Mouse (Mus musculus): ENCODE measurements around the gene Lamtor4. TPM values are rescaled to one million over a fixed set of nuclear protein-coding genes. Genes with fewer than 3 reads are reported as not detected.

The Lamtor4 gene
- polyA plus RNA-seq (2015; fragmentation: Illumina TruSeq; extraction: RNeasy Lipid Tissue Mini Kit (QIAGEN cat#74804); ENCODE audit: insufficient read depth, low read depth, low replicate concordance): 18.8 TPM

DNA sequence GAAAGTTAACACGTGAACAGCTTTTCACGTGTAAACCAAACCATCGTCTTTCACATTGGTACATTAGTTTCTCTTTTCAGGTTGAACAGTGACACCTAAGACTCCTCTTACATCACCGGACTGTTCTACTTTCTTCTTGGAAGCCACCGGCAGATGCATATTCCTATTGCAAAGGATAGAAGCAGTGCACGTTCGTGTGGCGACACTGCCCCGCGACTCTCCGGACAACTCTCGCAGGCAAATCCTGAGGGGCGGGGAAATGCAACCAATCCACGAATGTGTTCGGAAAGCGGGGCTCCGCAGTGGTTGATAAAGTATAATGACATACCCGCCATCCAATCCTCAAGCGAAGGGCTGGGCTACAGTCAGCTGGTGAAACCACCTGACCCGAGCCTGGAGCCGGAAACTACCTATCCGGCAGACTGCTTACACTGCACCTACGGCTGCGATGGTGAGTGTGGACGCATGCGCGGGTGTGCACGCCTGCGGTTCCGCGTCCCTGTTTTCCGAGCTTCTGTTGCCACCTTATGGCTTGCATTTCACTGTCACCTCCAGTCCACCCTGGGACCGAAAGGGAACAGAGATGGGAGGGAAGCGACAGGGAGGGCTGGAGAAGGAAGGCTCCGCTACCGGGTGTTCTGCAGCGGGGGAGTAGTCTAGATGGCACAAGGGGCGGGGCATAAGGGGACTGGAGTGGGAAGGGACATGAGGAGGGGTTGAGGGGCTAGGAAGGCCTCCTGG lies at the start of gene Lamtor4:
Lamtor4 (plus strand) TSS at position 130 of the 741 bp plus-strand sequence.

GRCm38 (mm10) chr5:138225700-138226099 lies 29.6 kb upstream of the Lamtor4 start, which contains the start of gene Nxpe5:
TSS of gene Nxpe5 (plus strand) at chr5:138225898.

DNA sequence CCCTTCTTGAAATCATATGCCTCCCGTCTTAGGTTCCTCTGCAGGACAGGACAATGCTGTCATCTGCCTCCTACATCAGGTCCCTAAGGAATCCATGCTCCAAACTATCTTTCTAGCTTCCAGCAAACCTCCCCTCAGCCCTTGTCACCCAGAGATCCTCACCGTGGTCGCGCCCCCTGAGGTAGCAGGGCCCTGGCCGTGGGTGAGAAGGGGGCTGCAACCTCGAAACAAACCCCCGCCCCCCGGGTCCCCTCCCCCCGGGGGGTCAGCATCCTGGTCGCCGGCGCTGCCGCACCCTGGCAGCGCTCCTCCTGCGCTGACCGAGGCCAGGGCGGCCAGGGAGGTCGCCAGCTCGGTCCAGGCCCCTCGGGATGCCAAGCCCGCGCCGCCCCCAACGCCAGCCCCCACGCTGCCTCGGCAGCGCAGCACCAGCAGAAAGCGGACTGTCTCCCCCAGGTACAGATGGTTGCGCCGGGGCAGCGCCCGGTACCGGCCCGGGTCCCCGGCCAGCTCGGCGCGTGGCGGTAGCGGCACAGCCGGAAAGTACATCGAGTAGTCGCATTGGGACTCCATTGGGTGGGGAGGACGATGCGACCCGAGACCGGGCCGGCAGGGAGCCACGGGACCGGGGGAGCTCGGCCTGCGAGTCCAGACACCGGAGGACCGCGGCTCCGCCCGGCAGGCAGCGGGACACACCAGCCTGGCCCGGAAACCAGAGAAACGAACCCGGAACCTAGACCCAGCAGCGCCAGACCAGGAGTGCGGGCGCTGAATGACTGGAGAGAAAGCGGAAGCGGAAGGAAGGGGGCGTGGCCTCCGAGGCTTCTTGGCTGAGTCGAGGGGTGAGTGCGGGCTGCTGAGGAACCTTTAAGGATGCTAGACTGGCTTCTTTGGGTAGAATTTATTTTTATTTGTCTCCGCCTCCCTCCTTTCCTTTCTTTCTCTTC lies 8.3 kb downstream of the Lamtor4 start, which contains the start of gene BC037034:
BC037034 (minus strand) TSS at position 774 of the 947 bp plus-strand sequence.

GRCm38 (mm10) chr5:138272409-138272923 lies 17.2 kb downstream of the Lamtor4 start, which contains the start of gene Gal3st4:
TSS of gene Gal3st4 (minus strand) at chr5:138272840.

DNA sequence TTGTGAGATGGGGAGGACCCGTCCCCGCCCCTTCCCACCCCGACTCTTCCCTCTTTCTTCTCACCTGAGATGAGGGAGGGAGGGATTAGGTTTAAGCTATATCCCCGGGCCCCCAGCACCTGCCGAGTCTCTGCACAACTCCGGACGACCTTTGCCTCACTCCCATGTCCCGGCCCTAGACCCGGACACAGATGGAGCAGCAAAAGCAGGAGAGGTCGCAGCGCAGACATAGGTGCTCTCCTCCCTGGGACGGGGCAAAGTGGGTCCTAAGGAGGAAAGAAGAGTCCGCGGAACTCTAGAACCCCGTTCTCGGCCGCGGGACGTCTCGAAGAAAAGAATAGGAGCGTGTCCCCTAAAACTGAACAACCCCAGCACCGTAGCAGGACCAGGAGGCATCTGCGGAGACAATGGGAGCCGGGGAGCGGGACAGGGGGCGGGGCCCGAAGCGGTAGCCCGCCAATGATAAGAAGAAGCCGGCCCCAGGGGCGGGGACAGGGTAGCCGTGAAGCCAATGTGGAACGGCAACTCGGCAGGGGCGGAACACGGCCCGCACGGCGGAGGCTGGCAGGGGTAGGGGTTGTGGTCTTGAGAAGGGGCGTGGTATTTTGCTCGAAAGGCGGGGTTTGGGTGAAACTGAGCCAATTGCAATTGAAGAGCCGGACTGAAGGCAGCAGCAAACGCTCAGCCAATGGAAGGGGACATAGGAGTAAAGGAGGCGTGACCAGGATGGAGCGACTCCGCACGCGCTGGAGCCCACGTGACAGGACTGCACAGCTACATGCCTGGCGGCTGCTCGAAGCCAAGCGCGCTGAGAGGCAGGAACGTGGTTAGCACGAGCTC lies 24.5 kb downstream of the Lamtor4 start, which contains the start of the genes Gm43720, Gpc2 and Stag3:
Gm43720 (minus strand) TSS at position 374 of the 840 bp plus-strand sequence.
Gpc2 (minus strand) TSS at position 421 of the 840 bp plus-strand sequence.
Stag3 (plus strand) TSS at position 656 of the 840 bp plus-strand sequence.

Other genes starting within 250 kb of the Lamtor4 start
- not detected for gene Smok3a, start 234.2 kb upstream of the Lamtor4 start, polyA plus RNA-seq (2015; fragmentation: Illumina TruSeq; extraction: RNeasy Lipid Tissue Mini Kit (QIAGEN cat#74804); ENCODE audit: insufficient read depth, low read depth, low replicate concordance)
- gene Smok3b, start 234.1 kb upstream of the Lamtor4 start, polyA plus RNA-seq (2015; fragmentation: Illumina TruSeq; extraction: RNeasy Lipid Tissue Mini Kit (QIAGEN cat#74804); ENCODE audit: insufficient read depth, low read depth, low replicate concordance): not detected
- not detected for gene Smok3c, start 202.3 kb upstream of the Lamtor4 start, polyA plus RNA-seq (2015; fragmentation: Illumina TruSeq; extraction: RNeasy Lipid Tissue Mini Kit (QIAGEN cat#74804); ENCODE audit: insufficient read depth, low read depth, low replicate concordance)
- 2.7 TPM for gene Zkscan1, start 170.4 kb upstream of the Lamtor4 start, polyA plus RNA-seq (2015; fragmentation: Illumina TruSeq; extraction: RNeasy Lipid Tissue Mini Kit (QIAGEN cat#74804); ENCODE audit: insufficient read depth, low read depth, low replicate concordance)
- gene Zscan21, start 138.6 kb upstream of the Lamtor4 start, polyA plus RNA-seq (2015; fragmentation: Illumina TruSeq; extraction: RNeasy Lipid Tissue Mini Kit (QIAGEN cat#74804); ENCODE audit: insufficient read depth, low read depth, low replicate concordance): 4.1 TPM
- 1.2 TPM for gene Zfp113, start 99.7 kb upstream of the Lamtor4 start, polyA plus RNA-seq (2015; fragmentation: Illumina TruSeq; extraction: RNeasy Lipid Tissue Mini Kit (QIAGEN cat#74804); ENCODE audit: insufficient read depth, low read depth, low replicate concordance)
- gene Cops6, start 94.4 kb upstream of the Lamtor4 start, polyA plus RNA-seq (2015; fragmentation: Illumina TruSeq; extraction: RNeasy Lipid Tissue Mini Kit (QIAGEN cat#74804); ENCODE audit: insufficient read depth, low read depth, low replicate concordance): 25.2 TPM
- 14.3 TPM for gene Ap4m1, start 83.5 kb upstream of the Lamtor4 start, polyA plus RNA-seq (2015; fragmentation: Illumina TruSeq; extraction: RNeasy Lipid Tissue Mini Kit (QIAGEN cat#74804); ENCODE audit: insufficient read depth, low read depth, low replicate concordance)
- 9.3 TPM for gene Mcm7, start 83.1 kb upstream of the Lamtor4 start, polyA plus RNA-seq (2015; fragmentation: Illumina TruSeq; extraction: RNeasy Lipid Tissue Mini Kit (QIAGEN cat#74804); ENCODE audit: insufficient read depth, low read depth, low replicate concordance)
- gene Taf6, start 68.0 kb upstream of the Lamtor4 start, polyA plus RNA-seq (2015; fragmentation: Illumina TruSeq; extraction: RNeasy Lipid Tissue Mini Kit (QIAGEN cat#74804); ENCODE audit: insufficient read depth, low read depth, low replicate concordance): 7.8 TPM
- 5.6 TPM for gene Cnpy4, start 68.0 kb upstream of the Lamtor4 start, polyA plus RNA-seq (2015; fragmentation: Illumina TruSeq; extraction: RNeasy Lipid Tissue Mini Kit (QIAGEN cat#74804); ENCODE audit: insufficient read depth, low read depth, low replicate concordance)
- gene Mblac1, start 61.2 kb upstream of the Lamtor4 start, polyA plus RNA-seq (2015; fragmentation: Illumina TruSeq; extraction: RNeasy Lipid Tissue Mini Kit (QIAGEN cat#74804); ENCODE audit: insufficient read depth, low read depth, low replicate concordance): not detected
- 0.44 TPM for gene Nxpe5, start 29.6 kb upstream of the Lamtor4 start, polyA plus RNA-seq (2015; fragmentation: Illumina TruSeq; extraction: RNeasy Lipid Tissue Mini Kit (QIAGEN cat#74804); ENCODE audit: insufficient read depth, low read depth, low replicate concordance)
- 24.9 TPM for gene BC037034, start 8.6 kb downstream of the Lamtor4 start, polyA plus RNA-seq (2015; fragmentation: Illumina TruSeq; extraction: RNeasy Lipid Tissue Mini Kit (QIAGEN cat#74804); ENCODE audit: insufficient read depth, low read depth, low replicate concordance)
- gene Gal3st4, start 17.4 kb downstream of the Lamtor4 start, polyA plus RNA-seq (2015; fragmentation: Illumina TruSeq; extraction: RNeasy Lipid Tissue Mini Kit (QIAGEN cat#74804); ENCODE audit: insufficient read depth, low read depth, low replicate concordance): not detected
- gene Gm43720, start 24.5 kb downstream of the Lamtor4 start, polyA plus RNA-seq (2015; fragmentation: Illumina TruSeq; extraction: RNeasy Lipid Tissue Mini Kit (QIAGEN cat#74804); ENCODE audit: insufficient read depth, low read depth, low replicate concordance): 0.22 TPM
- gene Gpc2, start 24.5 kb downstream of the Lamtor4 start, polyA plus RNA-seq (2015; fragmentation: Illumina TruSeq; extraction: RNeasy Lipid Tissue Mini Kit (QIAGEN cat#74804); ENCODE audit: insufficient read depth, low read depth, low replicate concordance): 0.41 TPM
- not detected for gene Stag3, start 24.8 kb downstream of the Lamtor4 start, polyA plus RNA-seq (2015; fragmentation: Illumina TruSeq; extraction: RNeasy Lipid Tissue Mini Kit (QIAGEN cat#74804); ENCODE audit: insufficient read depth, low read depth, low replicate concordance)
- not detected for gene Pvrig, start 86.5 kb downstream of the Lamtor4 start, polyA plus RNA-seq (2015; fragmentation: Illumina TruSeq; extraction: RNeasy Lipid Tissue Mini Kit (QIAGEN cat#74804); ENCODE audit: insufficient read depth, low read depth, low replicate concordance)
- gene Zfp157, start 186.0 kb downstream of the Lamtor4 start, polyA plus RNA-seq (2015; fragmentation: Illumina TruSeq; extraction: RNeasy Lipid Tissue Mini Kit (QIAGEN cat#74804); ENCODE audit: insufficient read depth, low read depth, low replicate concordance): 1.5 TPM